Mouse (Mus musculus) lung, postnatal 4 days (tissue): ENCODE measurements around the gene Hist1h2bq.
"Not testable (repeated sequence)": the region's sequence is repeated elsewhere in the genome, so short reads cannot be mapped to it uniquely, and the experiment has no call there.

ENCODE experiments used
- DNase-seq, 2 experiments: peaks; one replicate each; pipeline ENCODE4 v3.0.0; 2021

Gene Hist1h2bq

GRCm38 (mm10) chr13:21810073-21810472 lies at the start of gene Hist1h2bq, which contains the start of gene Hist1h2ao:
Gene Hist1h2bq (minus strand): TSS chr13:21810197.
Gene Hist1h2ao (plus strand): TSS chr13:21810465.
- DNase-seq = not testable (repeated sequence)

GRCm38 (mm10) chr13:21855698-21856162 lies 45.7 kb upstream of the Hist1h2bq start:
- DNase-seq = no peak

GRCm38 (mm10) chr13:21855146-21855545 lies 45.1 kb upstream of the Hist1h2bq start:
- peak; percentile 31 to 44 for DNase-seq

GRCm38 (mm10) chr13:21852215-21852945 lies 42.4 kb upstream of the Hist1h2bq start:
- DNase-seq = no peak

GRCm38 (mm10) chr13:21850696-21851095 lies 40.7 kb upstream of the Hist1h2bq start:
- DNase-seq = not testable (repeated sequence)

GRCm38 (mm10) chr13:21847883-21848282 lies 37.9 kb upstream of the Hist1h2bq start:
- DNase-seq = no peak

GRCm38 (mm10) chr13:21846356-21846755 lies 36.4 kb upstream of the Hist1h2bq start:
- not testable (repeated sequence) for DNase-seq

GRCm38 (mm10) chr13:21840508-21840907 lies 30.5 kb upstream of the Hist1h2bq start:
- DNase-seq = not testable (repeated sequence)

- not testable (repeated sequence) for DNase-seq
These were observed 23.5 kb upstream of the Hist1h2bq start, which contains the start of the genes Hist1h2ap and Hist1h2br for GRCm38 (mm10) chr13:21833461-21833860. Gene Hist1h2ap (minus strand): TSS chr13:21833507. Gene Hist1h2br (plus strand): TSS chr13:21833743.

- peak; percentile 41 to 47 for DNase-seq
These were observed 21.7 kb upstream of the Hist1h2bq start, which contains the start of gene Hist1h4n for GRCm38 (mm10) chr13:21831418-21832394. Gene Hist1h4n (minus strand): TSS chr13:21832196.

GRCm38 (mm10) chr13:21830344-21830743 lies 20.3 kb upstream of the Hist1h2bq start:
- DNase-seq = no peak

- DNase-seq = no peak
These were observed 18.5 kb upstream of the Hist1h2bq start for GRCm38 (mm10) chr13:21828511-21828910.

- not testable (repeated sequence) for DNase-seq
These were observed 10.3 kb upstream of the Hist1h2bq start for GRCm38 (mm10) chr13:21820082-21820890.

- peak in 1 of 2 experiments; percentile 22 for DNase-seq
These were observed 2.1 kb upstream of the Hist1h2bq start for GRCm38 (mm10) chr13:21812092-21812491.

- peak; percentile 52 to 62 for DNase-seq
These were observed 1.5 kb upstream of the Hist1h2bq start, which contains the start of gene Hist1h4m for GRCm38 (mm10) chr13:21811539-21811938. Gene Hist1h4m (plus strand): TSS chr13:21811746.

GRCm38 (mm10) chr13:21811074-21811473 lies 1.1 kb upstream of the Hist1h2bq start:
- DNase-seq = not testable (repeated sequence)

GRCm38 (mm10) chr13:21803058-21803457 lies 6.9 kb downstream of the Hist1h2bq start:
- not testable (repeated sequence) for DNase-seq

GRCm38 (mm10) chr13:21797163-21797562 lies 12.8 kb downstream of the Hist1h2bq start:
- not testable (repeated sequence) for DNase-seq

GRCm38 (mm10) chr13:21795584-21795983 lies 14.4 kb downstream of the Hist1h2bq start:
- no peak for DNase-seq

GRCm38 (mm10) chr13:21790601-21791283 lies 19.3 kb downstream of the Hist1h2bq start:
- no peak for DNase-seq

- DNase-seq = no peak
These were observed 20.1 kb downstream of the Hist1h2bq start for GRCm38 (mm10) chr13:21789925-21790324.
